Mouse (Mus musculus): ENCODE data around the gene Tac2. TPM values are rescaled to one million over a fixed set of nuclear protein-coding genes. Genes with fewer than 3 reads are reported as not detected.
"Not testable (repeated sequence)": the region's sequence is repeated elsewhere in the genome, so short reads cannot be mapped to it uniquely, and the experiment has no call there.

Gene Tac2
- total RNA-seq, 4 experiments from 2014 or later, result not detected

- DNase-seq (ENCODE audit: low spot score in 2 of 2), result no peak
These were observed 31.0 kb downstream of the Tac2 start for GRCm38 (mm10) chr10:127755246-127755645.

GRCm38 (mm10) chr10:127755770-127756468 lies 31.6 kb downstream of the Tac2 start:
- no peak for DNase-seq (ENCODE audit: low spot score in 2 of 2)

DNA sequence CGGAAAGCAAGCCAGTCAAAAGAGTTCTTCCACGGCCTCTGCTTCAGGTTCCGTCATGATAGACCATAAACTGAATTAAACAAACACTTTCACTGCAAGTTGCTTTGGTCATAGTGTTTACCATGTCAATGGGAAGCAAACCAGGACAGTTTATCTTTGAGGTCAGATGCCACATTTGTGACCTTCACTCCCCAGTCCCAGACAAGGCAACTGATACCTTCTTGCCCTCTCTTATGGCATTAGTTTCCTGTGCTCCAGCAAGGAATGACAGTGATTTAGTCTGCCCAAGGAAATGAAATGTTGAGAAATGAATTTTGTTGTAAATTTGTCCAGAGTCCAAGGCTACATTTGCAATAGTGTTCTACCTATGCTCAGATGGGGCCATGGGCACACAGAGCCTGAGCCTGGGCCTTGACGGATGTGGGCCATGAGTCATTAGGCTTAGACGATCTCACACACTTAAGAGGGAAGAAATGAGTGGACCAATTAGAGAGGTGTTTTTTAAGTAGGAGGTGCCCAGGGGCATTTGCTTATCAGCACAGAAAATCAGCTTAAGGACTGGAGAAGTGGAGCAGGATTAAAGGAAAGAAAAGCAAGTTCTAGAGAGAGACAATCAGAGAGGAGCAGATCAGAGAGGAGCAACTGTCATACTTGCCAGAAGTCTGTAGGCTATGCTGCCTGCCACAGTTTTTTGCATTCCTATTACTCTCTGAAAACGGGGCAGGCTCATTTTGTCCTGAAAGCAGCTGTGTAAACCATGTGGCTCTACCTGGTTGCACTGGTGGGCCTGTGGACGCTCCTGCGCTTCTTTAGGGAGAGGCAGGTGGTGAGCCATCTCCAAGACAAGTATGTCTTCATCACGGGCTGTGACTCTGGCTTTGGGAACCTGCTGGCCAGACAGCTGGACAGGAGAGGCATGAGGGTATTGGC lies 35.2 kb downstream of the Tac2 start, which contains the start of the genes Rdh1 and Rdh16f1:
Rdh1 (plus strand) TSS at position 541 of the 930 bp plus-strand sequence.
Rdh16f1 (plus strand) TSS at position 607 of the 930 bp plus-strand sequence.
- no peak for DNase-seq (ENCODE audit: low spot score in 2 of 2)

DNA sequence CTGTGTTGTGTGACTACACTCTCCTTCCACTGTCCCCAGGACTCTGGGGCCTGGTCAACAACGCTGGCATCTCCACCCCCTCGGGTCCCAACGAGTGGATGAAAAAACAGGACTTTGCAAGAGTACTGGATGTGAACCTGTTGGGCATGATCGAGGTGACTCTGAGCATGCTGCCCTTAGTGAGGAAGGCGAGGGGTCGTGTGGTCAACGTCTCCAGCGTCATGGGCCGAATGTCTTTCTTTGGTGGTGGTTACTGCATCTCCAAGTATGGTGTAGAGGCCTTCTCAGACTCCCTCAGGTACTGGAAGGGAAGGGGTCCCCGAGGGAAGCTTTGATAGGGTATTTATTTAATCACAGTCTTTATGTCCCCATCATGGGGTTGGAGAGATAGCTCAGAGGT lies 38.6 kb downstream of the Tac2 start:
- not testable (repeated sequence) for DNase-seq (ENCODE audit: low spot score in 2 of 2)

GRCm38 (mm10) chr10:127763914-127764680 lies 39.8 kb downstream of the Tac2 start:
- no peak for DNase-seq (ENCODE audit: low spot score in 2 of 2)

DNA sequence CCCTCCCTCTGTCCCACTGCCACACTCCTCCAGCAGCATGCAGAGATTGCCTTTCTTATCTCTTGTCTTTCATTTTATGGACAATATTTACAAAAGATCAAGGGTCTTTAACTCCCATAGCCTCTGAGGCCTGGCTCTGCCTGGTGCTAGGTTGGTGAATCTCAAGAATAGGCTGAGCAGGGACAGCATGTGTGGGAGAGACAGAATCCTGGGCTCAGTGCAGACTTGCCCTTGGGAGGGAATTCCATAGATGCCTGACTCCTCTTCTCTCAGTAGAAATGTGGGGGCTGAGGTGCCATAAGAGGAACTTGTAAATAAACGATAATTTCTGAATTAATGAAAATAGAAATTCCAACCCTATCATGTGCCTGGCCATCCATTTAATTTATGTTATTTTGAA lies 42.3 kb downstream of the Tac2 start:
- DNase-seq (ENCODE audit: low spot score in 2 of 2), result no peak

DNA sequence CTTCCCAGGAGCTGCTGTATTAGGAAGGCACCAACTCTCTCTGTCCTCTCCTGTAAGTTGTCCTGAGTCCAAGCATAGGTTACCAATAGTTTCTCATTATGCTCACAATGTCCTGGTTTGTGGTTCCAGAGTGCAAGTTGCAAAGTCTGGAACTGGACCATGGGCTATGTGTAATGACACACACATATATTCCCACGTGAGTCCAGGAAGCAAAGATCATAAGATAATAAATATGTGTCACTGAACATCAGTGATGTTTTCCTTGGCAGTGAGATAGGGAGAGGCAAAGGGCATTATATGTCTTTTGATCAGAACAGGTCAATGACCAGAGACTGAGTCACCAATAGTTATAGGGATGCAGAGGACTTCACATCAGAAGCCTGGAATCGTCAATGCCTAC lies 51.7 kb downstream of the Tac2 start, which contains the start of gene Rdh9:
Rdh9 (plus strand) TSS at position 376 of the 400 bp plus-strand sequence.
- DNase-seq (ENCODE audit: low spot score in 2 of 2), result no peak

Other genes with a start within 250 kb of the Tac2 start
- 100 to 1,000 TPM; 386 to 447 (median 408) TPM for gene Stac3, start 222.8 kb upstream of the Tac2 start, total RNA-seq (2022)
- gene Ndufa4l2, start 209.5 kb upstream of the Tac2 start, total RNA-seq (2022), result 10 to 100 TPM in 1 of 4 experiments, 1 to 10 TPM in 3; 4.6 to 11.1 (median 7.6) TPM
- 10 to 100 TPM; 20.3 to 23.0 (median 22.8) TPM for gene Shmt2, start 202.0 kb upstream of the Tac2 start, total RNA-seq (2022)
- under 1 TPM in 2 of 4 experiments, not detected in 2; 0.16 to 0.27 TPM for gene Nxph4, start 189.9 kb upstream of the Tac2 start, total RNA-seq (2022)
- gene Lrp1, start 103.3 kb upstream of the Tac2 start, total RNA-seq (2022), result 10 to 100 TPM; 25.5 to 45.5 (median 36.3) TPM
- 10 to 100 TPM; 14.1 to 15.3 (median 14.2) TPM for gene Stat6, start 81.5 kb upstream of the Tac2 start, total RNA-seq (2022)
- gene Nemp1, start 57.6 kb upstream of the Tac2 start, total RNA-seq (2022), result 1 to 10 TPM; 2.0 to 2.6 (median 2.3) TPM
- gene Nab2, start 55.9 kb upstream of the Tac2 start, total RNA-seq (2022), result 1 to 10 TPM; 2.1 to 3.6 (median 2.8) TPM
- gene Myo1a, start 19.3 kb upstream of the Tac2 start, total RNA-seq (2022), result not detected
- 1 to 10 TPM; 6.0 to 8.1 (median 6.4) TPM for gene Zbtb39, start 15.1 kb downstream of the Tac2 start, total RNA-seq (2022)
- under 1 TPM; 0.34 to 0.48 (median 0.42) TPM for gene Gpr182, start 27.3 kb downstream of the Tac2 start, total RNA-seq (2022)
- gene Rdh1, start 35.2 kb downstream of the Tac2 start, total RNA-seq (2022), result under 1 TPM in 1 of 4 experiments, not detected in 3; 0.11 TPM
- gene Rdh16f1, start 35.3 kb downstream of the Tac2 start, total RNA-seq (2022), result under 1 TPM in 2 of 4 experiments, not detected in 2; 0.48 to 0.75 TPM
- gene Rdh9, start 51.9 kb downstream of the Tac2 start, total RNA-seq (2022), result under 1 TPM in 3 of 4 experiments, not detected in 1; 0.12 to 0.58 (median 0.56) TPM
- under 1 TPM in 1 of 4 experiments, not detected in 3; 0.11 TPM for gene Rdh16, start 76.7 kb downstream of the Tac2 start, total RNA-seq (2022)
- not detected for gene Rdh19, start 125.5 kb downstream of the Tac2 start, total RNA-seq (2022)
- not detected for gene Rdh16f2, start 142.0 kb downstream of the Tac2 start, total RNA-seq (2022)
- gene Rdh7, start 164.3 kb downstream of the Tac2 start, total RNA-seq (2022), result under 1 TPM in 1 of 4 experiments, not detected in 3; 0.40 TPM
- not detected for gene Sdr9c7, start 174.0 kb downstream of the Tac2 start, total RNA-seq (2022)